Mouse (Mus musculus): Measurements from ENCODE around the gene Pih1d1.

DNA sequence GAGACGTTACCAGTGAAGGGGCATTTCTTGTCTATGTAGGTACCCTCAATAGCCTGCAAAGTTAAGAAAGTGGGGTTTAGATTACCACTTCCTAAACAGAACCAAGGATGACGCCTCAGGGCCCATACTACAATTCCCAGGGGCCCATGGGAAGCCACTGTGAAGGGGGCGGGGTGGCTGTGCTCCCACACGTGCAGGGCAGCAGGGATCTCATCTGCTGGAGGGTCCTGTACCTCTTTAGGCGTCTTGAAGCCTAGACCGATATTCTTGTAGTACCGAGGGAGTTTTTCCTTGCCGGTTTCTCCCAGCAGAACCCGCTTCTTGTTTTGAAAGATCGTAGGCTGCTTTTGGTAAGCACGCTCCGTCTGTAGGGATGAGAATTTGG lies 30.9 kb upstream of the Pih1d1 start:
- TF ChIP-seq CTCF (IDR thresholded peaks at IDR 0.05; ENCODE audit: insufficient read depth, low read length) (no peak), POLR2A (IDR thresholded peaks at IDR 0.05; ENCODE audit: borderline replicate concordance, extremely low read depth, low read depth, low read length) (no peak)
